Mouse (Mus musculus): ENCODE results near the gene Neurl2. TPM values are rescaled to one million over a fixed set of nuclear protein-coding genes. Genes with fewer than 3 reads are reported as not detected.
A peak's percentile ranks its signal among the peaks of the same experiment; 100 is the strongest.

Gene Neurl2
- polyA plus RNA-seq (2012; rRNA removed): 0.70 and 1.2 TPM in 2 replicates
- 1.0 and 1.5 TPM in 2 replicates for polyA plus RNA-seq (2014; fragmentation: Nextera tagmentation; extraction: Ambion mirVana)

DNA sequence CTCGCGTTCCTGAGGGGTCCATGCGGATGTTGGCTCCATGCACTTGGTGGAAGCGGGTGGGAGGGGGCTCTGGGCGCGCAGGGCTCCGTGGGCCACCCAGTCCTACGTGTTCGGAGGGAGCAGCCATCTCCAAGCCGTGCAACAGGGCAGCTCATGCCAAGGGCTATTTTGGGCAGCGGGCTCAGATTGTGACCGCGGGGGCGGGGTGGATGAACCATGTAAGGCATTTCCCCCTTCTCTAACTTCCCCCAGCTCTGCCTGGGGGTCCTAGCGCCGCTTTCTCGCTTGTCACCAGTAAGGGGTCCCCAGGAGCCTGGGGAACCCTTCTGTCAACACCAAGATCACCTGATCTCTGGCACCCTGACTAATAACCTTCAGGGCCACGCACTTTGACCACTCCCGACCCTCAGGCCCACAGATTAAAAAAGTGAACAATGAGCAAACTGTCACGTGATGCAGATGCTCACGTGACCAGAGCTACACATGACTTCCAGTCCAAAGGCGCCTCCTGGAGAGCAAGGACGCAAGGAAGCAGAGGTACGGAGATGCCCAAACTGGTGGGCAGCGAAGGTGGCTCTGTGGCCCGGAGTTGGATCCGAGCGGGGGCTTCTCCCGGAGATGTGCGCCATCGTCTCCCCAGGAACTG is at the start of gene Neurl2:
TSS of gene Neurl2 (minus strand) at position 143 of the 646 bp plus-strand sequence.
- DNase-seq (ENCODE audit: low read depth in 3 of 3, low spot score in 3 of 3): peak; percentile 83 to 86 (median 84)
- WGBS (ENCODE audit: insufficient replicate concordance): 0% methylated on average over 31 of the region's 31 CpGs
- peaks cover 0 to 3% of the 10 kb centered on the region in 2 experiments; a peak in 1 of 4 replicates for H3K4me1 ChIP-seq (replicated peaks; ENCODE audit: control insufficient read depth in 2 of 2, insufficient read depth in 2 of 2, low read length in 1 of 2)
- H3K4me2 ChIP-seq (ENCODE audit: low read depth): peak within 1 kb of the TSS; percentile 100
- no peaks in the 10 kb centered on the region for H3K9me3 ChIP-seq (ENCODE audit: control insufficient read depth, low read length)
- H3K9ac ChIP-seq (replicated peaks): peak within 1 kb of the TSS; percentile 81
- peak within 1 kb of the TSS; percentile 64 for H3K27ac ChIP-seq
- TF ChIP-seq EP300 (IDR thresholded peaks at IDR 0.05; ENCODE audit: low read depth): no peak
- peak; percentile 44 for TF ChIP-seq CTCF (IDR thresholded peaks at IDR 0.05; ENCODE audit: low read depth)
- ATAC-seq (ENCODE audit: insufficient read depth): peak; percentile 59
- peak within 1 kb of the TSS; percentile 73 to 83 for H3K4me3 ChIP-seq (ENCODE audit: insufficient read depth in 1 of 2, low read depth in 2 of 2, low read length in 2 of 2)
- H3K27me3 ChIP-seq (ENCODE audit: control insufficient read depth, insufficient read depth, low read length): no peaks in the 10 kb centered on the region
- peaks cover 3% of the 10 kb centered on the region; the same call in 1 of the 2 replicates for H3K36me3 ChIP-seq (replicated peaks; ENCODE audit: control insufficient read depth, insufficient read depth, low read depth)

DNA sequence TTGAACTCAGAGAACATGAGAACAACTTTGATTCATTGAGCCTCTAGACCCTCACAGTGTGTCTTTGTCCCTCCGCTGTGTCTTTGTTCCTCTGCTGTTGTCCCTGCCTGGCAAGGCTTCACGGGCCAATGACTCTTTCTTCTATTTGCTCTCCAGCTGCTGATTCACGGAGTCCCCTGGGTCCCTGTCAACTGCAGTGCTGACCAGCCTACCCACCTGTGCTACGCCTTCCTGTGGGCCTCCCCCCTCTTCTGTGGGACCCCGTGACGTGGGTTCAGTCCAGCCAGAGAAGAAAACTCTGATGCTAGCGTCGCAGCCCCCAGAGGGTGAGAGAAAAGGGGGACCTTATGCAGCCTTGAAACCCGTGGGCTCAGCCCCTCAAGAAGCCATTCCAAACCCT is 49.4 kb upstream of the Neurl2 start:
- no peaks in the 10 kb centered on the region for H3K9me3 ChIP-seq (ENCODE audit: control insufficient read depth, low read length)
- TF ChIP-seq CTCF (IDR thresholded peaks at IDR 0.05; ENCODE audit: low read depth): no peak
- TF ChIP-seq EP300 (IDR thresholded peaks at IDR 0.05; ENCODE audit: low read depth): no peak
- H3K36me3 ChIP-seq (replicated peaks; ENCODE audit: control insufficient read depth, insufficient read depth, low read depth): peaks cover 37% of the 10 kb centered on the region
- ATAC-seq (ENCODE audit: insufficient read depth) (no peak), DNase-seq (ENCODE audit: low read depth in 3 of 3, low spot score in 3 of 3) (no peak)
- H3K4me1 ChIP-seq (replicated peaks; ENCODE audit: control insufficient read depth in 2 of 2, insufficient read depth in 2 of 2, low read length in 1 of 2): peaks cover 8 to 13% of the 10 kb centered on the region in 2 experiments
- no peak overlapping the region for H3K4me3 ChIP-seq (ENCODE audit: insufficient read depth in 1 of 2, low read depth in 2 of 2, low read length in 2 of 2)
- no peak overlapping the region for H3K9ac ChIP-seq (replicated peaks)
- WGBS (ENCODE audit: insufficient replicate concordance): 84% methylated on average over 9 of the region's 9 CpGs
- no peaks in the 10 kb centered on the region for H3K27me3 ChIP-seq (ENCODE audit: control insufficient read depth, insufficient read depth, low read length)
- H3K4me2 ChIP-seq (ENCODE audit: low read depth): no peak overlapping the region
- H3K27ac ChIP-seq: no peak overlapping the region

DNA sequence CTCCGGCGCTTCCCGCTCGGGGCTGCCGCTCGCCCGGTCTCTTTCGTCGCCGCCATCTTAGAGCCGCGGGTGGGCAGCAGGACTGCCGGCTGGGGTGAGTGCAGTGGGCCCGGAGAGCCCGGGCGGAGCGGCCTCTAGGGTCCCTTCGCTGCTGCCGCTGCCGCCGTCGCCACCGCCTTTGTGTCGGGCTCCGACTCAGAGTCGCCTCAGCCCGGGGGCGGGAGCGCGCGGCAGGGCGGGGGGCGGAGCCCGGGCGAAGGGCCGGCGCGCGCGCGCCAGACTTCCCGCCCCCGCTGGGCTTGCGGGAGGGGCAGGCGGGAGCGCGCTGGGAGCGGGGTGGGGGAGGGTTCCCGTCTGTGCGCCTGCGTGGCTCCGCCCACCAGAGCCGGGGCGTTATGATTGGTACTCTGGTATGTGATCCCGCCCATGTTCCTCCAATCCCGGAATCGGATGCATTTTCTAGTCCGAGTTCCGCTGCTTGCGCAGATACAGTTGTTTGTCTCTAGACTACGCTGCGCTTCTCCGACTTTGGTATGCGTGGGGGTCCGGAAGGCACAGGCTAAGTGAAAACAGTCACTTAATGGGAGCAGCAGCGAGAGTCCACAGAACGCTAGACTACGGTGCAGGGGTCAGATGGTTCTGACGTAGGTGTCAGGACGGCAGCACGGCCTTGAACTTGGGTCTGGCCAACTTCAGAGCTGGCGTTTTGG is 46.5 kb upstream of the Neurl2 start:
- no peaks in the 10 kb centered on the region for H3K9me3 ChIP-seq (ENCODE audit: control insufficient read depth, low read length)
- no peaks in the 10 kb centered on the region for H3K27me3 ChIP-seq (ENCODE audit: control insufficient read depth, insufficient read depth, low read length)
- peaks cover 16% of the 10 kb centered on the region for H3K36me3 ChIP-seq (replicated peaks; ENCODE audit: control insufficient read depth, insufficient read depth, low read depth)
- peak; percentile 91 to 93 (median 92) for DNase-seq (ENCODE audit: low read depth in 3 of 3, low spot score in 3 of 3)
- under 1% methylated on average over 58 of the region's 72 CpGs for WGBS (ENCODE audit: insufficient replicate concordance)
- H3K4me2 ChIP-seq (ENCODE audit: low read depth): peak overlapping the region; percentile 80
- peaks cover 8 to 14% of the 10 kb centered on the region in 2 experiments for H3K4me1 ChIP-seq (replicated peaks; ENCODE audit: control insufficient read depth in 2 of 2, insufficient read depth in 2 of 2, low read length in 1 of 2)
- peak; percentile 86 for ATAC-seq (ENCODE audit: insufficient read depth)
- H3K27ac ChIP-seq: peak overlapping the region; percentile 87
- H3K4me3 ChIP-seq (ENCODE audit: insufficient read depth in 1 of 2, low read depth in 2 of 2, low read length in 2 of 2): peak overlapping the region; percentile 88 to 95
- TF ChIP-seq CTCF (IDR thresholded peaks at IDR 0.05; ENCODE audit: low read depth): no peak
- no peak for TF ChIP-seq EP300 (IDR thresholded peaks at IDR 0.05; ENCODE audit: low read depth)
- H3K9ac ChIP-seq (replicated peaks): peak overlapping the region; percentile 99

DNA sequence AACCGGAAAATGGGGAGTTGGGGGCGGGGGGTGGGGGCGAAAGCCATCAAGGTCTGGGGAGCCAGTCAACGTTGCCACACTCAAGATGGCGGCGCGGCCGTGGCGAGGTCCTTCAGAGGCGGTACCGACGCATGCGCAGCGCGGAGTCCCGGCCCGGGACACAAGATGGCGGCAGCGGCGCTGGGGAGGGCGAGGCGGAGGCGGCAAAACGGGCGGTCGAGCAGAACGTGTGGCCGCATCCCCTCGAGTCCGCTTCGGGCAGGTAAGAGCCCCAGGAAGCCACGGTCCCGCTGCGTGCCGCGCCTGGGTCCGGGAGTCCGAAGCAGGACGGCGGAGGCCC is 45.9 kb upstream of the Neurl2 start, which contains the start of gene Pcif1:
TSS of gene Pcif1 (plus strand) at position 77 of the 340 bp plus-strand sequence.
- Histone ChIP-seq H3K9me3 (ENCODE audit: control insufficient read depth, low read length) (no peaks in the 10 kb centered on the region), H3K36me3 (replicated peaks; ENCODE audit: control insufficient read depth, insufficient read depth, low read depth) (peaks cover 14% of the 10 kb centered on the region), H3K4me1 (replicated peaks; ENCODE audit: control insufficient read depth in 2 of 2, insufficient read depth in 2 of 2, low read length in 1 of 2) (peaks cover 8 to 18% of the 10 kb centered on the region in 2 experiments), H3K27me3 (ENCODE audit: control insufficient read depth, insufficient read depth, low read length) (no peaks in the 10 kb centered on the region), H3K27ac (peak within 1 kb of the TSS; percentile 88), H3K4me2 (ENCODE audit: low read depth) (peak within 1 kb of the TSS; percentile 87), H3K4me3 (ENCODE audit: insufficient read depth in 1 of 2, low read depth in 2 of 2, low read length in 2 of 2) (peak within 1 kb of the TSS; percentile 88 to 95), H3K9ac (replicated peaks) (peak within 1 kb of the TSS; percentile 99)
- TF ChIP-seq EP300 (IDR thresholded peaks at IDR 0.05; ENCODE audit: low read depth): no peak
- TF ChIP-seq CTCF (IDR thresholded peaks at IDR 0.05; ENCODE audit: low read depth): 0 out of 2 replicates have a peak, but pooled peaks have one; percentile 13
- peak; percentile 82 for ATAC-seq (ENCODE audit: insufficient read depth)
- under 1% methylated on average over 40 of the region's 40 CpGs for WGBS (ENCODE audit: insufficient replicate concordance)
- DNase-seq (ENCODE audit: low read depth in 3 of 3, low spot score in 3 of 3): peak; percentile 76 to 81 (median 77)

Data from liver, embryonic 14.5 days (tissue).